Mouse (Mus musculus) lung, postnatal 36 days (tissue): ENCODE data around the gene Gm7861.
"Not testable (repeated sequence)": the region's sequence is repeated elsewhere in the genome, so short reads cannot be mapped to it uniquely, and the experiment has no call there.

ENCODE experiments used
- DNase-seq: peaks from one replicate; pipeline ENCODE4 v3.0.0; 2022; ENCODE audit warnings: mixed read lengths

Gm7861 gene

DNA sequence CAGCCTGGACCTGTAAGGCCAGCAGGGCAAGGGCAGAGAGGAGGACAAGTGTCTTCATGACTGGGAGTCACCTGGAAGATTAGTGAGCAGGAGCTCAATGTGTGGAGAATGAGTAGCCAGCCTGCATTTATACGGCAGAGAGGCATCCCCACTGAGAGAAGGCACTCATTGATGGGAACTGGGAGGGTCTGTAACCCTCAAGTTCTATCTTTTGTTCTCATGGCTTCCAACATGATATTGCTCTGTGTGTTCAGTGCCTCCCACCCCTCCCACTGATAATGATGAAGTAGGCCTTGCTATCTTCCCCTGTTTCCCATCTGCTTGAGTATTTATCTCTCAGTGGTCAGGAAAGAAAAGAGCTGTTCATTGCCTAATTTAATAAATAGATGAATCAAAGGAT is at the start of gene Gm7861:
Gene Gm7861, minus strand, starts transcription at position 101 of the 400 bp plus-strand sequence.
- not testable (repeated sequence) for DNase-seq

DNA sequence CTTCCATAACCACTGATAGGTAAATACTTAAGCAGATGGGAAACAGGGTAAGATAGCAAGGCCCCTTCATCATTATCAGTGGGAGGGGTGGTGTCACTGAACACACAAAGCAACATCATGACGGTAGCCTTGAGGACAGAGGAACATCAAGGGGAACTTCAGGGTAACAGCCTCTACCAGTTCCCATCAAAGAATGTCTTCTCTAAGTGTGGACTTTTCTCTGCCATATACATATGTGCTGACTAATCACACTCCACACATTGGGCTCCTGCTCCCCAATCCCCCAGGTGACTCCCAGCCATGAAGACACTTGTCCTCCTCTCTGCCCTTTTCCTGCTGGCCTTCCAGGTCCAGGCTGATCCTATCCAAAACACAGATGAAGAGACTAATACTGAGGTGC is 23.6 kb upstream of the Gm7861 start, which contains the start of gene Defa26:
Gene Defa26, plus strand, starts transcription at position 301 of the 400 bp plus-strand sequence.
- DNase-seq, result not testable (repeated sequence)

DNA sequence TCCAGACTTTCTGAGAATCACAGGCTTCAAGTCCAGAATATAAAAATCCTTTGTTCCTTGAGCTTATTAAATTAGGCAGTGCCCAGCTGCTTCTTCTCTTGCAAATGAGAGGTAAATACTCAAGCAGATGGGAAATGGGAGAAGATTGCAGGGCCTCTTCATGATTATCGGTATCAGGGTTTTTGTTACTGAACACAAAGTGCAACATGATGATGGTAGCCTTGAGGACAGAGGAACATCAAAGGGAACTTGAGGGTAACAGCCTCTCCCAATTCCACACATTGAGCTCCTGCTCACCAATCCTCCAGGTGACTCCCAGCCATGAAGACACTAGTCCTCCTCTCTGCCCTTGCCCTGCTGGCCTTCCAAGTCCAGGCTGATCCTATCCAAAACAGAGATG is 11.6 kb downstream of the Gm7861 start, which contains the start of gene Defa28:
Gene Defa28, plus strand, starts transcription at position 301 of the 400 bp plus-strand sequence.
- not testable (repeated sequence) for DNase-seq

DNA sequence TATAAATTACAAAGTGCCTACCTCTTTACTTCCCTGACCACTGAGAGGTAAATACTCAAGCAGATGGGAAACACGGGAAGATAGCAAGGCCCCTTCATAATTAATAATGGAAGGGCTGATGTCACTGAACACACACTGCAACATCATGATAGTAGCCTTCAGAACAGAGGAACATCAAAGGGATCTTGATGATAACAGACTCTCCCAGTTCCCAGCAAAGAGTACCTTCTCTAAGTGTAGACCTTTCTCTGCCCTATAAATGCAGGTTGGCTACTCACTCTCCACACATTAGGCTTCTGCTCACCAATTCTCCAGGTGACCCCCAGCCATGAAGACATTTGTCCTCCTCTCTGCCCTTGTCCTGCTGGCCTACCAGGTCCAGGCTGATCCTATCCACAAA is 29.2 kb downstream of the Gm7861 start, which contains the start of gene Defa37:
Gene Defa37, plus strand, starts transcription at position 301 of the 400 bp plus-strand sequence.
- DNase-seq, result not testable (repeated sequence)
